Mouse (Mus musculus): Measurements from ENCODE around the gene Cisd2. TPM values are rescaled to one million over a fixed set of nuclear protein-coding genes. Genes with fewer than 3 reads are reported as not detected.
A peak's percentile ranks its signal among the peaks of the same experiment; 100 is the strongest.

The Cisd2 gene
- total RNA-seq (2012; rRNA removed): 17.4 and 21.6 TPM in 2 replicates

DNA sequence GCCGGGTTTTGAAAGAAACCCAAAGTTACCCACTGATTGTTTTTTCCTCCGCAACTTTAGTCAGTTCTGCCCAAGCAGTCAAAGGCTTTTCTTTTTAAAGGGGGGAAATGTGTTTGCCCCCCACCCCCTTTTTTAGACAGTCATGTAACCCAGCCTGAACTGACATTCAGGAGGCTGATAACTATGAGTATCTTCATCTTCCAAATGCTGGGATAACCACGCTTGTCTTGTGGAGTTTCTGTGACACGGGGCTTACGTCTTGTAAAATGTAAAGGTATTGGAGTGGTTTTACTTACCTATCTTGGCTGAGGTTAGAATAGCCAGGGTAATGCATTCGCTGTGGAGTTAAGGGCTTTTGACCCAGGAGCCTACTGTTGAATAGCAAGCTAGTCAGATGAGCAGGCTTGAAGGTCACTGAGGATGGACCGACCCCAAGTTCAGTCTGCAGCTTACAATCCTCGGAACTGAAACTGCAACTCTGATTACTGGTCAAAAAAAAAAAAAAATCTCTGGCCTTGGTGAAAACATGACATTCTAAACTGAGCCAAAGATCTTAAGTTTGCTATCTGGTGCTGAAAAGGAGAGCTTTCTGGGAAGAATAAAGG lies at the start of gene Cisd2:
TSS of gene Cisd2 (minus strand) at position 318 of the 605 bp plus-strand sequence.
- Histone ChIP-seq H3K4me1 (ENCODE audit: control insufficient read depth in 2 of 2, insufficient read depth in 2 of 2, low read length in 2 of 2, poor library complexity in 1 of 2) (no peaks in the 10 kb centered on the region), H3K4me3 (ENCODE audit: insufficient read depth in 1 of 2, low read depth in 1 of 2, low read length in 2 of 2, poor library complexity in 1 of 2, severe bottlenecking in 1 of 2) (peak within 1 kb of the TSS; percentile 96 to 98), H3K27ac (ENCODE audit: insufficient read depth, low read depth, low read length, poor library complexity, severe bottlenecking) (peak within 1 kb of the TSS; percentile 92), H3K36me3 (ENCODE audit: control insufficient read depth, insufficient read depth, low read length, poor library complexity, severe bottlenecking) (no peaks in the 10 kb centered on the region), H3K9ac (ENCODE audit: insufficient read depth, low read depth, low read length, poor library complexity, severe bottlenecking) (peak within 1 kb of the TSS; percentile 98), H3K9me3 (ENCODE audit: control insufficient read depth, insufficient read depth, low read depth, low read length) (no peaks in the 10 kb centered on the region)
- TF ChIP-seq MAFK (IDR thresholded peaks at IDR 0.05; ENCODE audit: insufficient read depth, low read depth, low read length): no peak
- 0 out of 2 replicates have a peak, but pooled peaks have one; percentile 56 for TF ChIP-seq ZNF384 (IDR thresholded peaks at IDR 0.05; ENCODE audit: low read depth, low read length)
- TF ChIP-seq CHD2 (IDR thresholded peaks at IDR 0.05; ENCODE audit: low read depth, low read length): no peak
- TF ChIP-seq ZC3H11A (IDR thresholded peaks at IDR 0.05; ENCODE audit: borderline replicate concordance, low read depth, low read length): no peak
- DNase-seq (ENCODE audit: low read depth, low spot score): no peak
- in situ Hi-C loops (cut with MboI; ENCODE audit: low sequenced_read_pairs in 2 of 2, unreplicated experiment in 2 of 2): no loop called here

DNA sequence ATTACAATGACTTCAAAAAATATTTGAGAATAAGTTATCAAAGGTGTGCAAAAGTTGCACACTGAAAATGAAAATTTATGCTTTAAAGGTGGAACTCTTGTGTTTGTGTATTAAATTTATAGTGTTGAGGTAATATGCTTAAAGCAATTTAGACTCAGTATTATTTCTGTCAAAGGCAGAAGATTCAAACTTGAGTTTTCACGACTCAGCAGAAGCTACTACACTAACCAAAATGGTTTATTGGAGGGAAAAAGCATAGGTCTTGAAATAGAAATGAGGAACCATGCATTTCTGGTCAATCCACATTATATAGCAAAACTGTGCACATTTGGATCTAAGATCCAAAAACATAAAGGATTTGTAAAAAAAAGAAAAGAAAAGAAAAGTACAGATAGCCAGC lies 47.1 kb upstream of the Cisd2 start:
- Histone ChIP-seq H3K36me3 (ENCODE audit: control insufficient read depth, insufficient read depth, low read length, poor library complexity, severe bottlenecking) (no peaks in the 10 kb centered on the region; the same call in 1 of the 2 replicates), H3K4me1 (ENCODE audit: control insufficient read depth in 2 of 2, insufficient read depth in 2 of 2, low read length in 2 of 2, poor library complexity in 1 of 2) (no peaks in the 10 kb centered on the region), H3K9me3 (ENCODE audit: control insufficient read depth, insufficient read depth, low read depth, low read length) (no peaks in the 10 kb centered on the region), H3K27ac (ENCODE audit: insufficient read depth, low read depth, low read length, poor library complexity, severe bottlenecking) (no peak overlapping the region), H3K4me3 (ENCODE audit: insufficient read depth in 1 of 2, low read depth in 1 of 2, low read length in 2 of 2, poor library complexity in 1 of 2, severe bottlenecking in 1 of 2) (no peak overlapping the region), H3K9ac (ENCODE audit: insufficient read depth, low read depth, low read length, poor library complexity, severe bottlenecking) (no peak overlapping the region)
- in situ Hi-C loops (cut with MboI; ENCODE audit: low sequenced_read_pairs in 2 of 2, unreplicated experiment in 2 of 2): no loop called here
- no peak for DNase-seq (ENCODE audit: low read depth, low spot score)
- TF ChIP-seq MAFK (IDR thresholded peaks at IDR 0.05; ENCODE audit: insufficient read depth, low read depth, low read length) (peak; percentile 80), CHD2 (IDR thresholded peaks at IDR 0.05; ENCODE audit: low read depth, low read length) (no peak), ZC3H11A (IDR thresholded peaks at IDR 0.05; ENCODE audit: borderline replicate concordance, low read depth, low read length) (no peak)

DNA sequence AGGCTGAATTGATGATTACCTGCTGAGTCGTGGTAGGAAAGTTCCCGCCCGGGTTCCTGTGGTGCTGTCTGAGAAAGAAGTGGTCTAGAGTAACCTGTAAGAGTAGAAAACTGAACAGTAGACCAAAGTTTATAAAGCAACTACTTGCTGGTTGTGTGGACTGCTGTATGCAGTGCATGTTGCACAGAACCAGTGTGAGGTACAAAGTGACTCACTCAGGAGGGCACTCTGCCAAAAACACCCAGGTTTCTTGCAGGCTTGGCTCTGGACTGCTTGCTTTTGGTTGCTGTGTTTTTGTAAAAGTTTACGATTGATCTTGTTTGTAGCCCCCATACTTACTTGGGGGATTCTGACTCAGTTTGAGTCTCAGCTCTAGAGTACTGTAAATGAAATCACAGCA lies 46.2 kb upstream of the Cisd2 start:
- no peak overlapping the region for H3K9ac ChIP-seq (ENCODE audit: insufficient read depth, low read depth, low read length, poor library complexity, severe bottlenecking)
- no peak overlapping the region for H3K4me3 ChIP-seq (ENCODE audit: insufficient read depth in 1 of 2, low read depth in 1 of 2, low read length in 2 of 2, poor library complexity in 1 of 2, severe bottlenecking in 1 of 2)
- H3K4me1 ChIP-seq (ENCODE audit: control insufficient read depth in 2 of 2, insufficient read depth in 2 of 2, low read length in 2 of 2, poor library complexity in 1 of 2): no peaks in the 10 kb centered on the region
- H3K27ac ChIP-seq (ENCODE audit: insufficient read depth, low read depth, low read length, poor library complexity, severe bottlenecking): no peak overlapping the region
- no peaks in the 10 kb centered on the region for H3K9me3 ChIP-seq (ENCODE audit: control insufficient read depth, insufficient read depth, low read depth, low read length)
- no peaks in the 10 kb centered on the region; the same call in 1 of the 2 replicates for H3K36me3 ChIP-seq (ENCODE audit: control insufficient read depth, insufficient read depth, low read length, poor library complexity, severe bottlenecking)
- in situ Hi-C loops (cut with MboI; ENCODE audit: low sequenced_read_pairs in 2 of 2, unreplicated experiment in 2 of 2): no loop called here
- DNase-seq (ENCODE audit: low read depth, low spot score): no peak
- no peak for TF ChIP-seq CHD2 (IDR thresholded peaks at IDR 0.05; ENCODE audit: low read depth, low read length)
- TF ChIP-seq HCFC1 (IDR thresholded peaks at IDR 0.05; ENCODE audit: borderline replicate concordance, insufficient read depth, low read length): no peak
- TF ChIP-seq ZNF384 (IDR thresholded peaks at IDR 0.05; ENCODE audit: low read depth, low read length): no peak
- no peak for TF ChIP-seq MAFK (IDR thresholded peaks at IDR 0.05; ENCODE audit: insufficient read depth, low read depth, low read length)
- no peak for TF ChIP-seq ZC3H11A (IDR thresholded peaks at IDR 0.05; ENCODE audit: borderline replicate concordance, low read depth, low read length)

DNA sequence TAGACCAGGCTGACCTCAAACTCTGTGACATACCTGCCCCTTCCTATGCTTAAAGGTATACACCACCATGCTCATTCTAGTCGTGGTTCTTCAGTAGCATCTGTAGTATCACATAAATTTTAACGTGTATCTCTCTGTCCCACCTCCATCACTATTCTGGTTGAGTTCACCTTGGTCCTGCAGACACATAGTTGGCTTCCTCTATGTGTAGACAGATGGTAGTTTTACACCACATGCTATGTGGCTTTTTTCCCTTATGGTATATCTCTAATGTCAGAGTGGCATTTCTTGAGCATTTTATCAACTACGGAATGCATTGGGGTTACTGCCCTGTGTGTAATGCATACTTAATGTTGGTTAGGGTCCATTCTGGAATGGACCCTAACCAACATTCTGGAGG lies 45.4 kb upstream of the Cisd2 start:
- Histone ChIP-seq H3K4me3 (ENCODE audit: insufficient read depth in 1 of 2, low read depth in 1 of 2, low read length in 2 of 2, poor library complexity in 1 of 2, severe bottlenecking in 1 of 2) (no peak overlapping the region), H3K27ac (ENCODE audit: insufficient read depth, low read depth, low read length, poor library complexity, severe bottlenecking) (no peak overlapping the region), H3K36me3 (ENCODE audit: control insufficient read depth, insufficient read depth, low read length, poor library complexity, severe bottlenecking) (no peaks in the 10 kb centered on the region; the same call in 1 of the 2 replicates), H3K9me3 (ENCODE audit: control insufficient read depth, insufficient read depth, low read depth, low read length) (no peaks in the 10 kb centered on the region), H3K9ac (ENCODE audit: insufficient read depth, low read depth, low read length, poor library complexity, severe bottlenecking) (no peak overlapping the region), H3K4me1 (ENCODE audit: control insufficient read depth in 2 of 2, insufficient read depth in 2 of 2, low read length in 2 of 2, poor library complexity in 1 of 2) (no peaks in the 10 kb centered on the region)
- in situ Hi-C loops (cut with MboI; ENCODE audit: low sequenced_read_pairs in 2 of 2, unreplicated experiment in 2 of 2): no loop called here
- TF ChIP-seq ZNF384 (IDR thresholded peaks at IDR 0.05; ENCODE audit: low read depth, low read length): no peak
- no peak for TF ChIP-seq ZC3H11A (IDR thresholded peaks at IDR 0.05; ENCODE audit: borderline replicate concordance, low read depth, low read length)
- no peak for TF ChIP-seq MAFK (IDR thresholded peaks at IDR 0.05; ENCODE audit: insufficient read depth, low read depth, low read length)
- TF ChIP-seq CHD2 (IDR thresholded peaks at IDR 0.05; ENCODE audit: low read depth, low read length): no peak
- no peak for TF ChIP-seq HCFC1 (IDR thresholded peaks at IDR 0.05; ENCODE audit: borderline replicate concordance, insufficient read depth, low read length)
- no peak for DNase-seq (ENCODE audit: low read depth, low spot score)

DNA sequence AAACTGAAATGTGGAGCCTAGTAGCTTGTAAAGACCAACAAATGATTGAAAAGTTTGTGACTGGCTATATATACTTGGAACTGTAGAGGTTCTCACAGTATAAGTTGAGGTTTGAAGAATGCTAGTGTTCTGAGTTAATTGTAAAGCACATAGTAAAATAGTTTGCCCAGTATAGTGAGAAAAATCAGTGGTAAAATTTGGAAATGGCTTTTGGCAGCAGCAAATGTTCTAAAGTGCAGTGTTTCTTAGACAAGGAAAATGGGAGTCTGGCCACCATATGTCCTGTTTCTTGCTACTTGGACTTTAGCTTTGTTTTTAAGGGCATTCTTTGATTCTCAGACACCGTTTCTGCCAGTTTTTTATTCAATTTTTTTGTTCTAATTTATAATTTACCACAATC lies 44.7 kb upstream of the Cisd2 start:
- Histone ChIP-seq H3K9me3 (ENCODE audit: control insufficient read depth, insufficient read depth, low read depth, low read length) (no peaks in the 10 kb centered on the region), H3K27ac (ENCODE audit: insufficient read depth, low read depth, low read length, poor library complexity, severe bottlenecking) (no peak overlapping the region), H3K9ac (ENCODE audit: insufficient read depth, low read depth, low read length, poor library complexity, severe bottlenecking) (no peak overlapping the region), H3K4me1 (ENCODE audit: control insufficient read depth in 2 of 2, insufficient read depth in 2 of 2, low read length in 2 of 2, poor library complexity in 1 of 2) (no peaks in the 10 kb centered on the region), H3K36me3 (ENCODE audit: control insufficient read depth, insufficient read depth, low read length, poor library complexity, severe bottlenecking) (no peaks in the 10 kb centered on the region; the same call in 1 of the 2 replicates), H3K4me3 (ENCODE audit: insufficient read depth in 1 of 2, low read depth in 1 of 2, low read length in 2 of 2, poor library complexity in 1 of 2, severe bottlenecking in 1 of 2) (no peak overlapping the region)
- DNase-seq (ENCODE audit: low read depth, low spot score): no peak
- TF ChIP-seq ZNF384 (IDR thresholded peaks at IDR 0.05; ENCODE audit: low read depth, low read length) (no peak), MAFK (IDR thresholded peaks at IDR 0.05; ENCODE audit: insufficient read depth, low read depth, low read length) (no peak), ZC3H11A (IDR thresholded peaks at IDR 0.05; ENCODE audit: borderline replicate concordance, low read depth, low read length) (no peak), CHD2 (IDR thresholded peaks at IDR 0.05; ENCODE audit: low read depth, low read length) (no peak)
- in situ Hi-C loops (cut with MboI; ENCODE audit: low sequenced_read_pairs in 2 of 2, unreplicated experiment in 2 of 2): no loop called here
